Mouse (Mus musculus) embryo, embryonic 11 days (tissue): ENCODE measurements around the gene Vmn1r232.

Experiments
- DNase-seq: peaks from one replicate; pipeline ENCODE4 v3.0.0-alpha.2; 2015

The Vmn1r232 gene

DNA sequence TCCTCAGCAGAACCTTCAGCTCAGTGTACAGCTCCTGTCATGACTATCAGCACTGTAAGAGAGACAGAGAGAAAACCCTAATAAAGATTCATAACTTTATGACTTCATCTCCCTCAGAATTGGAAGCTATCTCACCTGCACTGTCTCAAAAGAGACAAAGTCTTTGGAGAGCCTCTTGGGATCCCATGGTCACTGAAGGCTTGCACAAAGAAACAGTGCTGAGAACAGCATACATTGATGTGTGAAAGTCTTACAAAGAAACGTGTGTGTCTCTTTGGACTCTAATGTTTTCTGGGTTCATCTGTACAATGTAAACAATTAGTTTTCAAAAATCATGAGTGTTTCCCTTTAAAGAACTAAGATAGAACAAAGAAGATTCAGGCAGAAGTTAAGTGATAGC, at the start of gene Vmn1r232:
TSS of gene Vmn1r232 (minus strand) at position 101 of the 400 bp plus-strand sequence.
- DNase-seq: no peak

DNA sequence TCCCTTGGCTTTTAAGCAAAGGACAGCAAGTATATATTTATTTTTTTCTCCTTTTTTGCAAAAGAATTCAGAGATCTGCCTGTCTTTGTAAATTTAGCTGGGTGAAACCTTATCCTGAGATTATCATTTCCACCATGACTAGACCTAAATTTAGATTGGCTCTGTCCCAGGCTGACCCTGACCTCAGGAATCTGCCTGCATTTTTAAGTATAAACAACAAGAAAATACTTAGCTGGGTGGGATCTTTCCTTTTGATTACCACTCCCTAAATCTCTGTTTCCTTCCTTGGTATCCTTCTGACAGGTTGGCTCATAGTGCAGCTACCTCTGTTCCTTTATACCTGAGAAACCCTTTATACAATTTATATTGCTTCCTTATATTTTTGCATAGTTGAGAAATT, 47.2 kb upstream of the Vmn1r232 start:
- no peak for DNase-seq

DNA sequence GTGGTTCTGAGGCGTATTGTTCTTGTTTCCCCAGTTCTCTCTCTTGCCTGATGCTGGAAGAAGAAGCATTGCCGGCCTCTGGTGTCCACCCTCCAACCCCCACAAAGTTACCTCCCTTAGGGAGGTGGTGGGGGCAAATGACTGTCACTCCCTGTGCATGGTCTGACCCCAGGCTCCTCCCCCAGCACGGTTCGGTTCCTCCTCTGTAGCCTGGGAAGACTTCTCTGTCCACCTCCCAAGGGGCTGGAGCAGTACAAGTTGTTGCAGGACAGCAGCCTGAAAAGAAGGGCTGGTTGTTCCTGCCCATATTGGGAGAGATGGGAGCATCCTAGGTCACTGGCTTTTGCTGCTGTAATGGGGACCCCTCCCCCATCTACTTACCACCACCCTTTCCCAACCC, 45.9 kb upstream of the Vmn1r232 start:
- DNase-seq: no peak

DNA sequence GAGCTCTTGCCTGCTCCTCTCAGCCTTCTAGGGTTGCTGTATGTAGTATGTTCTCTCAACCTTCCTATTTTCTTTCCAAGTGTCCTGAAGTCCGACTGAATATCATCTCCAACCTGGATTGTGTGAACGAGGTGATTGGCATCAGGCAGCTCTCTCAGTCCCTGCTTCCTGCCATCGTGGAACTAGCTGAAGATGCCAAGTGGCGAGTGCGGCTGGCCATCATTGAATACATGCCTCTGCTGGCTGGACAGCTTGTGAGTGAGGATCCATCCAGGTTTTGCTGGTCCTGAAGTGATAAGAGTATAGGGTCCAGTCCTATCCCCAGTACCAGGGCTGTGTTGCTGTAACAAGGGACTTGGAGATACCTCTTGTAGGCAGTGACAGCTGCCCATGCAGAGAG, 40.9 kb upstream of the Vmn1r232 start:
- no peak for DNase-seq

DNA sequence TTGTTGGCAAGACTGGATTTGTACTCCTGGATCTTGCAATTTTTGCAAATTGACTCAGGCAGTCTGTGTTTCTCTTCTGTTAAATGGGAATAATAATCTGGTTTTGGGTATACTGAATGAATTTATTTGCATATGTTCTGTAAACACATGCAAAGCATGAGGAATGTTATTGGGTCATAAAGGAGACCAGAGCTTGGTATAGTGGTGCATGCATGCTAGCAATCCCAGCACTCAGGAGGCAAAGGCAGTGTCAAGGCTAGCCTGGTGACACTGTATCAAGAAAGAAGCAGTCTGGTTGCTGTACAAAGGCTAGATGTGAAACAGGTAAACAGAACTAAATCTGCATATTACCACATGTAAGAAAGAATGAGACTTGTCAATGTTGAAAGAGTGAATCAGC, 27.1 kb upstream of the Vmn1r232 start:
- no peak for DNase-seq

DNA sequence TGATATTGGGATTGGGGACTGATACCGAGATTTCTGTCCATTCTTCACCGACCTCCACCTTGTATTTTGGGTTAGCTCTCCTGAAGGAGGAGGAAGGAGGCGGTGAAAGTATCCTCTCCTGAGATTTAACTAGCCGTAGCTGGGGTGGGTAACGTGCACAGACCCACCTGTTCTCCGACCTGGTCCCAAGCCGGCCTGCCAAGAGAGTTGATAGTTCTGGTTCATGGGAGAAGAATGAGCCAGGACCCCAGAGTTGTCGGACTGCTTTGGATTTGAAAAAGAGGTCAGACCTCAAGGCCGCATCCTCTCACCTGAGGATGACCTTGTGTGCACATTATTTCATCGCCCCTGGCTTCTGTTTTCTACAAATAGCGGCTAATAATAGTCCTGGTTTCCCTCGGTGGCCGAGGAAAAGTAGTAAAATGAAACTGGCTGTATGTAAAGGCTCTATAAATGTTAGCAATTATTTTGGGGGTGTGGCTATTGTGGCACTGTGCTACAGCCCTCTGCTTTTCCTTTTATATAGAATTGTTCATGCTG, 26.6 kb upstream of the Vmn1r232 start:
- peak; percentile 13 for DNase-seq

DNA sequence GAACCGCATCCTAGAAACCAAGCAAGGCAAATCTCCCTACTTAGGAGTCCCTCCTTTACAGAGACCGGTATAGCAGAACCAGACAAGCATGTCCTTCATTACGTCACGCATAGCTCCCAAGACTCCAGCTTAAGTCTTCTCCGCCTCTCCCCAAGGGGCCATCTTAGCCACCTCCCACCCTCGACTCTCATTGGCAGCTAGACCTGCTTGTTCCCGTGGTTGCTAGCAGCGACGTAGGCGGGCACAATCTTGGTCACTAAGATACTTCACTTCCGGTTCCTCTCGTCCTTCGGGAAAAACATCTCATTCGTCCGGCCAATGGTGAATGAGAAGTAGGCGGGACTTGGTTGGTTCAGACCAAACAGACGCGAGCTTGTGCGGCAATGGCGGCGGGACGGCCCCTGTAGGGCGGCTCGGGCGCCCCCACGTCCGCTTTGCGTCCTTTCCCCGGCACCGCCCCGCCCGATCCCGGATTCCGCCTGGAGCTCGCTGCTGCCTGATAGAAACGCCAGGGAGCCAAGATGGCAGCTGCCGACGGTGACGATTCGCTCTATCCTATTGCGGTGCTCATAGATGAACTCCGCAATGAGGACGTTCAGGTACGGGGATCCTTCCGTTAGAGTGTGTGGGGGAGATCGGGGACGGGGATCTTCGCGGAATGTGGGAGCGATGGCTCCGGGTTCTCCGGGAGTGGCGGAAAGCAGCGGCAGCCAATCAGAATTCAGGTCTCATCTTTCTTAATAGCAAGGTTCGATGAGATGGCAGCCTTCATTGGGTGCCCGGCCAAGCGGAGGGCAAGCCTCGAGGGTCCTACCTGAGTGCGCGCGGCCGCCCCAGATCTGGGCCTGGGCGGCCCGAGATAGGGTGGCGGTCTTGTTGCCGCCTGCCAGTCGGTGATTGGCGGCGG, 25.7 kb upstream of the Vmn1r232 start, which contains the start of gene Ppp2r1a:
TSS of gene Ppp2r1a (plus strand) at position 327 of the 907 bp plus-strand sequence.
- peak; percentile 98 for DNase-seq

DNA sequence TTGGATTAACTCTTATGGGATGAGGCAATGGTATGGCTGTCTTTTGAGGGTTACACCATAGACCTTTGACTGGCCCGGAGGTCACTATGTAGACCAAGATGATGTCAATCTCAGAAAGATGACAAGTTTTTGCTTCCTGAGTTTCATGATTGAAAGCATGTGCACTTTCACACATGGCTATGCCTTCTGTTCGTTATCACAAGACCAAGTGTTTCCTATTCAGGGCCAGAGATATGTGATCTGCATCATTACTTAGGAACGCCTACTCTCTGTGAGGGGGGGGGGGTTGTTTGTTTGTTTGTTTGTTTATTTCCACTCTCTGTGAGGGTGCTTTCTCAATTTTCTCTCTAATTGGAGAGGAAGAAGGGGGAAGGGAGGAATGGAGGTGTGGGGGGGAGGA, 24.7 kb upstream of the Vmn1r232 start:
- DNase-seq: peak; percentile 12

DNA sequence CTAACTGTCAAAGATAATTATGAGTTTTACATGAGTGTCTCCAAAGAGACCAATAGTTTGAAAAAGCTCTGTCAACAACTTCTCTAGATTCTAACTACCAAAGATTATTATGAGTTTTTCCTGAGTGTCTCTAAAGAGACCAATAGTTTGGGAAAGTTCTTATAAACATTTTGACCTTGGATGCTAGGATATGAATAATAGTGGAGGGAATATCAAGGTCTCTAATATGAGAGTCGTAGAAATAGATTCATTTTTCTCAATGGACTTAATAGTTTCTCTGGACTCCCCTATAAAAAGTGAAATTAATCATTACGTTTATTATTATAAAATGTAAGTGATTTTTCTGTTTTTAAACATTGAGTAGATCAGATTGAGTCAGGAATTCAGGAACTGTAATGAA, 14.5 kb downstream of the Vmn1r232 start, which contains the start of gene Vmn1r231:
TSS of gene Vmn1r231 (minus strand) at position 101 of the 400 bp plus-strand sequence.
- no peak for DNase-seq
